Mouse (Mus musculus) neural tube, embryonic 11.5 days (tissue): ENCODE results near the gene Tmcc1. TPM values are rescaled to one million over a fixed set of nuclear protein-coding genes. Genes with fewer than 3 reads are reported as not detected.
"Not testable (repeated sequence)": the region's sequence is repeated elsewhere in the genome, so short reads cannot be mapped to it uniquely, and the experiment has no call there.

Experiments used
- ATAC-seq: fragments of 200-750 bp; cut with Nextera tagmentation; 2 replicates; pipeline ENCODE4 v1.8.0; 2017; ENCODE audit warnings: moderate number of reproducible peaks, mild to moderate bottlenecking, moderate TSS enrichment, moderate library complexity; ENCODE audit not compliant: insufficient read depth, low FRiP score, low TSS enrichment
- DNase-seq: peaks from one replicate; pipeline ENCODE4 v3.0.0-alpha.2; 2015; ENCODE audit warnings: low spot score
- H3K27ac ChIP-seq: fragments of 300-500 bp; sonication (generic); 2 replicates; pipeline ENCODE4 v1.5.1; 2014; ENCODE audit warnings: low read depth, mild to moderate bottlenecking, low read length
- H3K27me3 ChIP-seq: fragments of 300-500 bp; sonication (generic); 2 replicates; pipeline ENCODE4 v1.6.1; 2014; ENCODE audit warnings: mild to moderate bottlenecking, low read length, mixed read lengths; ENCODE audit not compliant: control insufficient read depth, insufficient read depth
- H3K36me3 ChIP-seq: fragments of 300-500 bp; sonication (generic); 2 replicates; pipeline ENCODE4 v1.6.1; 2014; ENCODE audit warnings: mild to moderate bottlenecking, low read length, moderate library complexity, mixed read lengths; ENCODE audit not compliant: control insufficient read depth, insufficient read depth
- H3K4me1 ChIP-seq: fragments of 300-500 bp; sonication (generic); 2 replicates; pipeline ENCODE4 v1.6.1; 2014; ENCODE audit warnings: low read length, mixed read lengths; ENCODE audit not compliant: control insufficient read depth, insufficient read depth
- H3K4me2 ChIP-seq: fragments of 300-500 bp; sonication (generic); 2 replicates; pipeline ENCODE4 v1.6.1; 2014; ENCODE audit warnings: low read depth, mild to moderate bottlenecking, moderate library complexity
- H3K4me3 ChIP-seq: fragments of 300-500 bp; sonication (generic); 2 replicates; pipeline ENCODE4 v1.5.1; 2014; ENCODE audit warnings: low read depth, low read length
- H3K9ac ChIP-seq: fragments of 300-500 bp; sonication (generic); 2 replicates; pipeline ENCODE4 v1.6.1; 2014; ENCODE audit warnings: mild to moderate bottlenecking, low read length
- H3K9me3 ChIP-seq: fragments of 300-500 bp; sonication (generic); 2 replicates; pipeline ENCODE4 v1.6.1; 2016; ENCODE audit warnings: low read length; ENCODE audit not compliant: control insufficient read depth
- WGBS: fragments of 180-500 bp; shearing (Covaris S2); extraction: QIAGEN DNeasy Blood & Tissue Kit; methylation state at CpG from one replicate; pipeline ENCODE4 v1.1.7; 2014; 5-methylcytosine and 5-hydroxymethylcytosine counted together
- polyA plus RNA-seq: library from polyadenylated mRNA; unstranded; fragments of >200 nt; fragmentation: Nextera tagmentation; extraction: Ambion mirVana; gene quantifications from 2 replicates; pipeline ENCODE4 v1.2.1, GENCODE M21; 2014

Tmcc1 gene
- polyA plus RNA-seq, 1 experiment from 2014 or later, result 19.8 TPM

DNA sequence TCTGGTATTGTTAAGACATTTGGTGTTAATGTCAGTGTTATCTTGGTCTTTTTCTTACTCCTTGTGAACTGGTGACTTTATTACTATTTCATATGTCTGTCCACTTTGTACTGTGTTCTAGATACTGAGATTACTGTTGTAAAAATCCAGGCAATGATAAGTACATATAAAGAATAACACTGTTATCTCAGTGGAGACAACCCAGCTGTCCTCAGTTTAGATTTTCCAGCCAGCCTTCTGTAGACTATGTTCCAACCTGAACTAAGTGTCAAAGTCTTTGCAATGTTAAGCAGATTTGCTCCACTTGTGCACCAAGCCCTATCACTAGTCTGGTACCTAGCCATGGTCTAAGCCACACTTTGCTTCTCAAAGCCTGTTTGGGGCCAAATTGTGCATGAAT lies 118.4 kb downstream of the Tmcc1 start:
- H3K4me2 ChIP-seq, result no peak overlapping the region
- no peak overlapping the region for H3K4me3 ChIP-seq
- no peak for DNase-seq
- H3K36me3 ChIP-seq, result no peaks in the 10 kb centered on the region
- no peaks in the 10 kb centered on the region for H3K9me3 ChIP-seq
- no peak overlapping the region for H3K9ac ChIP-seq
- H3K27me3 ChIP-seq, result no peaks in the 10 kb centered on the region
- ATAC-seq, result no peak
- H3K27ac ChIP-seq, result no peak overlapping the region
- H3K4me1 ChIP-seq, result no peaks in the 10 kb centered on the region; the same call in 1 of the 2 replicates

DNA sequence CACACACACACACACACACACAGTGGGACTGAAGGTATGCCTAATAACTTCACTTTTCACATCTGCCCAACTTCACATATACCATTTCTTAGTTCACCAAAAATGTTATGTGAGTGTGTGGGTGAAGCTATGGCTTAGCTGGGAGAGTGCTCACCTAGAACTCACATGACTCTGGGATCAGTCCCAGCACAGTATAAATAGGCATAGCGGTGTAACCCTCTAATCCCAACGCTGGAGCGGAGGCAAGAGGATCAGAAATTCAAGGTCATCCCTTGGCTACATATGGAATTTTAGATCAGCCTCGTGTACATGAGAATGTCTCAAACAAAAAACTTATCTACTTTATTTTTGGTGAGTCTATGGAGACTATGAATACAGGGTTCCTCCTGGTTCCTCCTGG lies 119.7 kb downstream of the Tmcc1 start:
- H3K9ac ChIP-seq, result no peak overlapping the region
- no peaks in the 10 kb centered on the region; the same call in 1 of the 2 replicates for H3K4me1 ChIP-seq
- WGBS, result 91% methylated on average over 4 of the region's 4 CpGs
- H3K4me2 ChIP-seq, result no peak overlapping the region
- H3K4me3 ChIP-seq, result no peak overlapping the region
- no peak overlapping the region for H3K27ac ChIP-seq
- no peaks in the 10 kb centered on the region for H3K9me3 ChIP-seq
- ATAC-seq (no peak), DNase-seq (no peak)
- H3K36me3 ChIP-seq, result no peaks in the 10 kb centered on the region
- H3K27me3 ChIP-seq, result no peaks in the 10 kb centered on the region

DNA sequence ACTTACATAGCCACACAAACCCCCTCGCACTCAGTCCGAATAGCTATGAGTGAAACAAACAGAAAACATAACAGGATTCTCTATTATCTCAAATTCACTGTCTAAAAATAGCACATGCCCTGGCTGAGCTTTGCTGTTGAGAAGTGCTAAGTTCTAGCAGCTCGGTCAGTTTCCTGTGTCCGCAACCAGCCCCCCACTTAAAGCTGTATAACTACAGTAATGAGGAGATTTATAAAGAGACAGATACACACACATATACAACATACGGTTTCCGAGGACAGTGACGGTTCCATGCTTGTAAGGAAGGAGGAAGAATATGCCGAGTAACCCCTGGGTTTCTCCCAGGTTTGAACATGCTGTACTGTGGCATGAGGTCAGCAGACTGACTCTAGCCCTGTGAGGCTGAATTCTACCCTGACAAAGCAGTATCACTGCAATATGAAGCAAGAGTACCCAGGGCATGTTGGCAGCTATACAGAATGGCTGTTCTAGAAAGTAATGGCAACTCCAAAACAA lies 120.5 kb downstream of the Tmcc1 start:
- H3K27me3 ChIP-seq, result no peaks in the 10 kb centered on the region
- DNase-seq, result no peak
- no peak overlapping the region for H3K9ac ChIP-seq
- H3K27ac ChIP-seq, result no peak overlapping the region
- H3K9me3 ChIP-seq, result no peaks in the 10 kb centered on the region
- H3K4me1 ChIP-seq, result no peaks in the 10 kb centered on the region; the same call in 1 of the 2 replicates
- H3K4me3 ChIP-seq, result no peak overlapping the region
- ATAC-seq, result no peak
- no peak overlapping the region for H3K4me2 ChIP-seq
- H3K36me3 ChIP-seq, result no peaks in the 10 kb centered on the region
- WGBS, result 88% methylated on average over 8 of the region's 8 CpGs

DNA sequence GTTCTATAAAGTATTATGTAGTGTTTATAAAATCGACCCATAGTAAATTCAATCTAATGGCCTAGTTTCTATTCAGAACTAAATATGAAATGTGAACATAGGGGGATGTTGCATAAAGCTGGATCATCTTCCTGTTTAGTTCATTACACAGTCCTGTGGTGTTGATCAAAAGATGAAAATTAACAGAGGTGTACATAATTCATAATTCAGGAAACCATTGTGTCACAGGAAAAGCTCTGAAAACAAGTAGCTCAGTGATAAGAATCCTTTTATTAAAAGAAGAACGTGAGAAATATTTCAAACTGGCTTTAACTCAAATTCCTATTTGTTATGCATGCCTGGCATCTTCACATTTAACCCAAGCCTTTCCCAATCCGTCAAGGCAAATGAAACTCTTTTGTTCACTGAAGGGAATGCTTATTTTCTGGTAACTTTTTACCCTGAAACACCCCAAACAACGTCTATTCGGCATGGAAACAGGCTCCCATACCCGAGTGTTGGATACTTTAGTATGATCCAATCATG lies 121.0 kb downstream of the Tmcc1 start:
- Histone ChIP-seq H3K27ac (no peak overlapping the region), H3K4me2 (no peak overlapping the region), H3K4me3 (no peak overlapping the region), H3K9ac (no peak overlapping the region), H3K36me3 (no peaks in the 10 kb centered on the region), H3K27me3 (no peaks in the 10 kb centered on the region), H3K9me3 (no peaks in the 10 kb centered on the region), H3K4me1 (no peaks in the 10 kb centered on the region; the same call in 1 of the 2 replicates)
- no peak for DNase-seq
- WGBS, result 68% methylated on average over 6 of the region's 6 CpGs
- ATAC-seq, result no peak

DNA sequence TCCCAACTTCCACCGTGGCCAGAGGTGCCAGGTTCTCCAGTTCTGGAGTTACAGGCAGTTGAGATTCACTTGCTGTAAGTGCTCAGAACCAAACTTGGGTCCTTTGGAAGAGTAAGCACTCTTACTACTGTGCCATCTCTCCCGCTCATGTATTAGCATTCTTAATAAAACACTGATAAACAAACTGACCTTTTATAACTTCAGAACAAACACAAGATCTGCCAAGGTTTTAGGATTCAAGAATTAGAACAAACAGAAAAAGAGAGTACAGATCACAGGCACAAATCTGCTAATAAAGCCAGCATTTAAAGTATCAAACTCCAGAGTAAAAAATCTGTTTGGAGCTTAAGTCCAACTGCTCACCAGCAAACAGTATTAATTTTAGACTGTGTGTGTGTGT lies 121.5 kb downstream of the Tmcc1 start:
- Histone ChIP-seq H3K4me3 (no peak overlapping the region), H3K27ac (no peak overlapping the region), H3K27me3 (no peaks in the 10 kb centered on the region), H3K4me2 (no peak overlapping the region), H3K4me1 (no peaks in the 10 kb centered on the region; the same call in 1 of the 2 replicates), H3K9me3 (no peaks in the 10 kb centered on the region), H3K36me3 (no peaks in the 10 kb centered on the region), H3K9ac (no peak overlapping the region)
- DNase-seq (no peak), ATAC-seq (no peak)
- 93% methylated on average over 2 of the region's 2 CpGs for WGBS

DNA sequence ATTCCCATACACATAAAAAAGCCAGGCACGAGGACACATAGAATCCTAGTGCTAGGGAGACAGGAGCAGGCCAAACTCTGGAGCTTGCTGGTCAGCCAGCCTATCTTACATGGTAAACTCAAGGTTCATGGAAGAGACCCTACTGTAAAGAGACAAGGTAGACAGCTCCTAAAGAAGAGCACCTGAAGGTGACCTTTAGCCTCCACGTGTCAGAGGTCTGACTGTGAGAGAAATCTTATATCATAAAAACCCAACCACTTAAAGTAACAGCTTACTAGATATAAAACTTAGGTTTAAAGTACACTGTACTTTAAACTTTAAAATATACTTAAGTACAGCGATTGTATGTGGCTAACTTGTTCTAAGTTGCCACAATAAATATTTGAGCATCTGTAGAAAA lies 122.7 kb downstream of the Tmcc1 start:
- DNase-seq (no peak), ATAC-seq (no peak)
- Histone ChIP-seq H3K4me2 (no peak overlapping the region), H3K4me3 (no peak overlapping the region), H3K36me3 (no peaks in the 10 kb centered on the region), H3K4me1 (no peaks in the 10 kb centered on the region; the same call in 1 of the 2 replicates), H3K27ac (no peak overlapping the region), H3K27me3 (no peaks in the 10 kb centered on the region), H3K9me3 (no peaks in the 10 kb centered on the region), H3K9ac (no peak overlapping the region)
- WGBS, result 86% methylated on average over 3 of the region's 3 CpGs

DNA sequence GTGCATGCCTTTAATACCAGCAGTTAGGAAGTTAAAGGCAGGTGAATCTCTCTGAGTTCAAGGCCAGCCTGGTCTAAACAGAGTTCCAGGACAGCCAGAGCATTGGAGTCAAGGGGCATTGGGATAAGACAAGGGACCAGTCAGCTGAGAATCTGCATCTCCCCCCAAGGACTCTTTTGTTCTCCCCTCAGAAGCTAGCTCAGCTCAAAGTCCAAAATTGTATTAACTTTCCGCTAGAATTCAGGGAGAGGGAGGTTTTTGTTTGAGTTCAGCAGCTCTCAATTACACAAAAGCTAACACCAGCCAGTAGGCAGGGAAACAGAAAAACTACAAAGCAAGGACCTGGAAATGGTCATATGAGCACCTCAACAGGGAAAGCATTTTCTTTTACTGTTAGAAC lies 129.8 kb downstream of the Tmcc1 start:
- Histone ChIP-seq H3K4me2 (no peak overlapping the region), H3K27me3 (no peaks in the 10 kb centered on the region), H3K4me3 (no peak overlapping the region), H3K9me3 (no peaks in the 10 kb centered on the region), H3K27ac (no peak overlapping the region), H3K9ac (no peak overlapping the region), H3K36me3 (no peaks in the 10 kb centered on the region), H3K4me1 (no peaks in the 10 kb centered on the region)
- ATAC-seq (no peak), DNase-seq (no peak)
- 81% methylated on average over 1 of the region's 1 CpGs for WGBS

DNA sequence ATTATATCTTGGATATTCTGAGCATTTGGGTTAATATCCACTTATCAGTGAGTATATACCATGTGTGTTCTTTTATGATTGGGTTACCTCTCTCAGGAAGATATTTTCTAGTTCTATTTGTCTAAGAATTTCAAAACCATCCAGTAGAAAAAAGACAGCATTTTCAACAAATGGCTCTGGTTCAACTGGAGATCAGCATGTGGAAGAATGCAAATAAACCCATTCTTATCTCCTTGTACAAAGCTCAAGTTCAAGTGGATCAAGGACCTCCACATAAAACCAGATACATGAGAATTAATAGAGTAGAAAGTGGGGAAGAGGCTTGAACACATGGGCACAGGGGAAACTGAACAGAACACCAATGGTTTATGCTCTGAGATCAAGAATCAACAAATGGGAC lies 133.7 kb downstream of the Tmcc1 start:
- H3K27me3 ChIP-seq, H3K9ac ChIP-seq, H3K27ac ChIP-seq, H3K9me3 ChIP-seq, H3K4me3 ChIP-seq, ATAC-seq, H3K4me2 ChIP-seq, DNase-seq, H3K36me3 ChIP-seq: not testable (repeated sequence)
- peaks cover 14% of the 10 kb centered on the region for H3K4me1 ChIP-seq

DNA sequence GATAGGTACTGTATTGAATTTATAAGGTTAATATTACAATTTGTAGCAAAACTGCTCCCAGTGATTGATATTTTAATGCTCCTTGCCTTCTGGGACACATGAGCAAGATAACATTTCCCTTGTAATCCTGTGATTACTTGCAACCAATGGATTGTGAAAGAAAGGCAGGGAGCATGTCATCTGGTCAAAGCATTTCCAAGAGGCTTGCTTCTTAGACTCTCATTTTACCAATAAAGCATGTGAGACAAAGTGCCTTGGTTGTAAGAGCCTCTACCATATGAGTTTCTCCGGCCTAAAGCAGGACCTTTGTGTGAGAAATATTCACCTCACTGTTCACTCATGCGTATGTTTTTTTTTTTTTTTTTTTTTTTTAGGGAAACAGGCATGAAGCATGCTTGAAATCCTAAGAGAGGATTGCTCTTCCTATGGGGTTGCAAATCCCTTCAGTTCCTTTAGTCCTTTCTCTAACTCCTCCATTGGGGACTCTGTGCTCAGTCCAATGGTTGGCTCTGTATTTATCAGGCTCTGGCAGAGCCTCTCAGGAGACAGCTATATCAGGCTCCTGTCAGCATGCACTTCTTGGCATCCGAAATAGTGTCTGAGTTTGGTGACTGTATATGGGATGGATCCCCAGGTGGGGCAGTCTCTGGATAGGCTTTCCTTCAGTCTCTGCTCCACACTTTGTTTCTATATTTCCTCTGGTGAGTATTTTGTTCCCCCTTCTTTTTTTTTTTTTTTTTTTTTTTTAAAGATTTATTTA lies 134.6 kb downstream of the Tmcc1 start:
- H3K27ac ChIP-seq, result no peak overlapping the region
- WGBS, result 63% methylated on average over 3 of the region's 3 CpGs
- DNase-seq (no peak), ATAC-seq (no peak)
- H3K9me3 ChIP-seq, result no peaks in the 10 kb centered on the region
- H3K36me3 ChIP-seq, result no peaks in the 10 kb centered on the region
- H3K4me2 ChIP-seq, result no peak overlapping the region
- H3K9ac ChIP-seq, result no peak overlapping the region
- no peaks in the 10 kb centered on the region for H3K27me3 ChIP-seq
- no peak overlapping the region for H3K4me3 ChIP-seq
- H3K4me1 ChIP-seq, result peaks cover 14% of the 10 kb centered on the region
